Mouse (Mus musculus) ES-Bruce4 (cell line): ENCODE data around the gene Plk2.

Experiments used
- CTCF ChIP-seq: IDR thresholded peaks from one replicate; pipeline ENCODE4 v1.8.1; 2011; ENCODE audit warnings: low read depth, low read length
- EP300 ChIP-seq: IDR thresholded peaks from 2 replicates; pipeline ENCODE4 v1.6.1; 2011; ENCODE audit warnings: low read depth, low read length; ENCODE audit not compliant: insufficient read depth

GRCm38 (mm10) chr13:110444894-110445293 is 50.0 kb downstream of the Plk2 start:
- TF ChIP-seq EP300 (no peak), CTCF (no peak)
